Comparison of ENCODE assay signal across 8 mouse cellular contexts in the genomic region with DNA sequence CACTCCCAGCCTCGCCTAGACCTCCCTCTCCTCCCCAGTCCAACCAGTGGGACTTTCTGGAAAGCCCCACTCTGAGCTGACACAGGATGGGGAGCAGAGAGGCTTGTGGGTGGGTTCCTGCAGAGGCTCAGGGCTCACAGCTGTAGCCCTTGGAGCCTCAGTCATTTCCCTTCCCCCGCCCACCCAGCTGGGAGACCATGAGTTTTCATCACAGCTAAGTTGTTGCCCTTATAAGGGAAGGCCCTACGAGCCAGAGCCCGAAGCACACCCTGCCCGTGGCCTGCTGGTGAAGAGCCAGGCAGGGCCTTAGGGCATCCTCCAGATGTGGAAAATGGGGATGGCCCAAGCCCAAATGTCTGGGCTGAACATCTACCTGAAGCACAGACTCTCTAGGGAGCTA. TPM values are rescaled to one million over a fixed set of nuclear protein-coding genes. Genes with fewer than 3 reads are reported as not detected.
A peak's percentile ranks its signal among the peaks of the same experiment; 100 is the strongest.
DNase-seq lines count a peak whose midpoint lies in the region; ATAC-seq lines count a peak whose summit lies in the region.

No protein-coding gene starts in this region.

- H3K4me1 ChIP-seq in forebrain, embryonic 10.5 days = peaks cover 62% of the 10 kb centered on the region
- peaks cover 25% of the 10 kb centered on the region for H3K4me1 ChIP-seq in forebrain, embryonic 13.5 days
- H3K4me1 ChIP-seq in heart, embryonic 13.5 days = peaks cover 81% of the 10 kb centered on the region

- H3K27ac ChIP-seq in forebrain, embryonic 10.5 days = peak overlapping the region; percentile 78
- H3K27ac ChIP-seq in forebrain, embryonic 13.5 days = no peak overlapping the region; the same call in 1 of the 2 replicates
- H3K27ac ChIP-seq in heart, embryonic 13.5 days (replicated peaks) = peak overlapping the region; percentile 95

- H3K9me3 ChIP-seq in forebrain, embryonic 10.5 days = no peaks in the 10 kb centered on the region
- no peaks in the 10 kb centered on the region for H3K9me3 ChIP-seq in forebrain, embryonic 13.5 days (replicated peaks)
- H3K9me3 ChIP-seq in heart, embryonic 13.5 days = no peaks in the 10 kb centered on the region

- no peak for ATAC-seq in forebrain, embryonic 13.5 days
- peak; percentile 62 for ATAC-seq in common myeloid progenitor, adult 5-6 weeks (replicated peaks; ENCODE audit: low read depth, poor library complexity, severe bottlenecking)
- peak; percentile 59; the same call in 1 of the 2 replicates for ATAC-seq in heart, embryonic 13.5 days (ENCODE audit: extremely low read depth, insufficient number of reproducible peaks, low FRiP score, low TSS enrichment)
- peak; percentile 48 for ATAC-seq in megakaryocyte progenitor cell, adult 5-6 weeks (replicated peaks; ENCODE audit: poor library complexity)

- no peak overlapping the region for H3K4me3 ChIP-seq in forebrain, embryonic 10.5 days
- H3K4me3 ChIP-seq in forebrain, embryonic 13.5 days = no peak overlapping the region
- H3K4me3 ChIP-seq in heart, embryonic 13.5 days = no peak overlapping the region

- WGBS in forebrain, embryonic 10.5 days = 46% methylated on average over 5 of the region's 5 CpGs
- WGBS in forebrain, embryonic 13.5 days = 55% methylated on average over 5 of the region's 5 CpGs
- 2% methylated on average over 5 of the region's 5 CpGs for WGBS in heart, embryonic 13.5 days

- peaks cover 16% of the 10 kb centered on the region for H3K36me3 ChIP-seq in forebrain, embryonic 10.5 days (replicated peaks)
- H3K36me3 ChIP-seq in forebrain, embryonic 13.5 days (ENCODE audit: poor library complexity, severe bottlenecking) = peaks cover 6% of the 10 kb centered on the region; the same call in 1 of the 2 replicates
- H3K36me3 ChIP-seq in heart, embryonic 13.5 days = peaks cover 35% of the 10 kb centered on the region

- H3K4me2 ChIP-seq in forebrain, embryonic 13.5 days = no peak overlapping the region
- no peak overlapping the region; the same call in 1 of the 2 replicates for H3K4me2 ChIP-seq in heart, embryonic 13.5 days

- H3K9ac ChIP-seq in forebrain, embryonic 13.5 days = no peak overlapping the region
- H3K9ac ChIP-seq in heart, embryonic 13.5 days = peak overlapping the region; percentile 71

- H3K27me3 ChIP-seq in forebrain, embryonic 10.5 days (ENCODE audit: poor library complexity, severe bottlenecking) = no peaks in the 10 kb centered on the region
- no peaks in the 10 kb centered on the region for H3K27me3 ChIP-seq in forebrain, embryonic 13.5 days
- H3K27me3 ChIP-seq in heart, embryonic 13.5 days (replicated peaks) = no peaks in the 10 kb centered on the region

- peak; percentile 31 for DNase-seq in forebrain, embryonic 10.5 days (ENCODE audit: extremely low spot score, low spot score)
- DNase-seq in kidney, postnatal 25 days = peak; percentile 72 to 87
- peak; percentile 71 for DNase-seq in testis, postnatal 14 days (ENCODE audit: low spot score)
- no peak for DNase-seq in layer of hippocampus, postnatal 36 days

RNA-seq across cellular contexts. Expression of a gene that starts 28.8 kb away (rescaled TPM):
- 11.1 and 11.9 TPM in 2 replicates for polyA plus RNA-seq in forebrain, embryonic 10.5 days (2016; fragmentation: Nextera tagmentation; extraction: Ambion mirVana)
- polyA plus RNA-seq in forebrain, embryonic 13.5 days (2015; fragmentation: Nextera tagmentation; extraction: Ambion mirVana) = 4.9 and 5.5 TPM in 2 replicates
- total RNA-seq in common myeloid progenitor, adult 5-6 weeks (2017) = 19.3 and 20.0 TPM in 2 replicates
- 10.7 and 11.9 TPM in 2 replicates for polyA plus RNA-seq in heart, embryonic 13.5 days (2015; fragmentation: Nextera tagmentation; extraction: Ambion mirVana)
- total RNA-seq in megakaryocyte progenitor cell, adult 5-6 weeks (2015) = 17.9 and 19.0 TPM in 2 replicates
- total RNA-seq in megakaryocyte progenitor cell, adult 5-6 weeks (2017) = 12.8 and 15.3 TPM in 2 replicates
- total RNA-seq in layer of hippocampus, postnatal 36 days (2021) = 10 to 100 TPM in 1 of 2 experiments, 1 to 10 TPM in 1; 9.8 to 10.9 TPM

RNA-seq across cellular contexts. Expression of a gene that starts 31.0 kb away (rescaled TPM):
- not detected in 2 replicates for polyA plus RNA-seq in forebrain, embryonic 10.5 days (2016; fragmentation: Nextera tagmentation; extraction: Ambion mirVana)
- polyA plus RNA-seq in forebrain, embryonic 13.5 days (2015; fragmentation: Nextera tagmentation; extraction: Ambion mirVana) = 0.14 TPM in 1 of 2 replicates, not detected in the other
- total RNA-seq in common myeloid progenitor, adult 5-6 weeks (2017) = not detected in 2 replicates
- polyA plus RNA-seq in heart, embryonic 13.5 days (2015; fragmentation: Nextera tagmentation; extraction: Ambion mirVana) = not detected in 2 replicates
- total RNA-seq in megakaryocyte progenitor cell, adult 5-6 weeks (2015) = not detected in 2 replicates
- total RNA-seq in megakaryocyte progenitor cell, adult 5-6 weeks (2017) = not detected in 2 replicates
- 1 to 10 TPM; 2.9 to 3.5 TPM for total RNA-seq in layer of hippocampus, postnatal 36 days (2021)

RNA-seq across cellular contexts. Expression of a gene that starts 35.9 kb away (rescaled TPM):
- 30.9 and 31.9 TPM in 2 replicates for polyA plus RNA-seq in forebrain, embryonic 10.5 days (2016; fragmentation: Nextera tagmentation; extraction: Ambion mirVana)
- 21.2 and 21.5 TPM in 2 replicates for polyA plus RNA-seq in forebrain, embryonic 13.5 days (2015; fragmentation: Nextera tagmentation; extraction: Ambion mirVana)
- 12.9 and 29.1 TPM in 2 replicates for total RNA-seq in common myeloid progenitor, adult 5-6 weeks (2017)
- polyA plus RNA-seq in heart, embryonic 13.5 days (2015; fragmentation: Nextera tagmentation; extraction: Ambion mirVana) = 10.3 and 11.8 TPM in 2 replicates
- 8.1 and 8.4 TPM in 2 replicates for total RNA-seq in megakaryocyte progenitor cell, adult 5-6 weeks (2015)
- total RNA-seq in megakaryocyte progenitor cell, adult 5-6 weeks (2017) = 12.0 and 14.5 TPM in 2 replicates
- total RNA-seq in layer of hippocampus, postnatal 36 days (2021) = under 1 TPM; 0.12 to 0.25 TPM

Comparison
In these comparisons a context has a peak if more than half of its experiments do, and no peak if none do; other contexts are left out.
1. DNase-seq: peak in forebrain, embryonic 10.5 days (single experiment), kidney, postnatal 25 days (2 of 2) and testis, postnatal 14 days (single experiment); none in layer of hippocampus, postnatal 36 days (0 of 2).
2. RNA of a gene that starts 35.9 kb away (total RNA-seq): 12.9 to 29.1 TPM in common myeloid progenitor, adult 5-6 weeks and 8.1 to 14.5 TPM in megakaryocyte progenitor cell, adult 5-6 weeks; 0.12 to 0.25 TPM in layer of hippocampus, postnatal 36 days; every median in the first group is over 4 times any median in the second.